Mouse (Mus musculus): ENCODE measurements around the gene Tenm4. TPM values are rescaled to one million over a fixed set of nuclear protein-coding genes. Genes with fewer than 3 reads are reported as not detected.
"Not testable (repeated sequence)": the region's sequence is repeated elsewhere in the genome, so short reads cannot be mapped to it uniquely, and the experiment has no call there.

Gene Tenm4
- polyA plus RNA-seq, 1 experiment from 2014 or later, result 0.68 TPM

- no peak overlapping the region for H3K27ac ChIP-seq (ENCODE audit: low read depth)
- H3K9ac ChIP-seq (replicated peaks), result no peak overlapping the region
- no peaks in the 10 kb centered on the region for H3K9me3 ChIP-seq (ENCODE audit: low read length)
- no peaks in the 10 kb centered on the region for H3K36me3 ChIP-seq (replicated peaks; ENCODE audit: insufficient read depth, low read length)
- no peaks in the 10 kb centered on the region for H3K27me3 ChIP-seq (ENCODE audit: insufficient read depth, low read length)
- no peak overlapping the region for H3K4me2 ChIP-seq (ENCODE audit: low read depth, low read length)
- DNase-seq (no peak), ATAC-seq (no peak)
- H3K4me1 ChIP-seq (ENCODE audit: insufficient read depth), result no peaks in the 10 kb centered on the region
- whole genome bisulfite sequencing (ENCODE audit: insufficient replicate concordance), result 61% methylated on average over 5 of the region's 5 CpGs
- no peak overlapping the region for H3K4me3 ChIP-seq (ENCODE audit: low read depth, low read length)
- no peak for TF ChIP-seq CTCF (IDR thresholded peaks at IDR 0.05; ENCODE audit: low read depth)
- no peak for TF ChIP-seq EP300 (IDR thresholded peaks at IDR 0.05; ENCODE audit: low read depth)
Measured at GRCm38 (mm10) chr7:96943715-96944377, 772.8 kb downstream of the Tenm4 start.

- 68% methylated on average over 8 of the region's 8 CpGs for WGBS (ENCODE audit: insufficient replicate concordance)
- not testable (repeated sequence) for H3K36me3 ChIP-seq (replicated peaks; ENCODE audit: insufficient read depth, low read length); H3K27ac ChIP-seq (ENCODE audit: low read depth); H3K9me3 ChIP-seq (ENCODE audit: low read length); H3K4me1 ChIP-seq (ENCODE audit: insufficient read depth); DNase-seq; H3K9ac ChIP-seq (replicated peaks); H3K4me3 ChIP-seq (ENCODE audit: low read depth, low read length); ATAC-seq; H3K27me3 ChIP-seq (ENCODE audit: insufficient read depth, low read length); H3K4me2 ChIP-seq (ENCODE audit: low read depth, low read length)
Measured at GRCm38 (mm10) chr7:96946501-96946900, 775.5 kb downstream of the Tenm4 start.

GRCm38 (mm10) chr7:96951281-96952051, 780.4 kb downstream of the Tenm4 start, which contains the start of gene Nars2:
Gene Nars2, plus strand, starts transcription at chr7:96951505.
- Histone ChIP-seq H3K27me3 (ENCODE audit: insufficient read depth, low read length) (no peaks in the 10 kb centered on the region), H3K9ac (replicated peaks) (peak within 1 kb of the TSS; percentile 86), H3K9me3 (ENCODE audit: low read length) (no peaks in the 10 kb centered on the region), H3K4me3 (ENCODE audit: low read depth, low read length) (peak within 1 kb of the TSS; percentile 85), H3K27ac (ENCODE audit: low read depth) (peak within 1 kb of the TSS; percentile 92), H3K4me1 (ENCODE audit: insufficient read depth) (peaks cover 9% of the 10 kb centered on the region), H3K36me3 (replicated peaks; ENCODE audit: insufficient read depth, low read length) (no peaks in the 10 kb centered on the region), H3K4me2 (ENCODE audit: low read depth, low read length) (peak within 1 kb of the TSS; percentile 86)
- under 1% methylated on average over 62 of the region's 62 CpGs for WGBS (ENCODE audit: insufficient replicate concordance)
- TF ChIP-seq CTCF (IDR thresholded peaks at IDR 0.05; ENCODE audit: low read depth) (peak; percentile 67), EP300 (IDR thresholded peaks at IDR 0.05; ENCODE audit: low read depth) (no peak)
- ATAC-seq (peak; percentile 99), DNase-seq (peak; percentile 96)

GRCm38 (mm10) chr7:96952094-96952493, 781.0 kb downstream of the Tenm4 start:
- no peak for TF ChIP-seq EP300 (IDR thresholded peaks at IDR 0.05; ENCODE audit: low read depth)
- no peak for TF ChIP-seq CTCF (IDR thresholded peaks at IDR 0.05; ENCODE audit: low read depth)
- Histone ChIP-seq H3K9ac (replicated peaks) (peak overlapping the region; percentile 86), H3K27me3 (ENCODE audit: insufficient read depth, low read length) (no peaks in the 10 kb centered on the region), H3K4me2 (ENCODE audit: low read depth, low read length) (peak overlapping the region; percentile 86), H3K9me3 (ENCODE audit: low read length) (no peaks in the 10 kb centered on the region), H3K27ac (ENCODE audit: low read depth) (peak overlapping the region; percentile 92), H3K4me3 (ENCODE audit: low read depth, low read length) (peak overlapping the region; percentile 85), H3K4me1 (ENCODE audit: insufficient read depth) (peaks cover 9% of the 10 kb centered on the region), H3K36me3 (replicated peaks; ENCODE audit: insufficient read depth, low read length) (peaks cover 3% of the 10 kb centered on the region; the same call in 1 of the 2 replicates)
- 17% methylated on average over 5 of the region's 5 CpGs for WGBS (ENCODE audit: insufficient replicate concordance)
- ATAC-seq (0 out of 2 replicates have a peak, but pooled peaks have one; percentile 8), DNase-seq (no peak)

- no peaks in the 10 kb centered on the region for H3K9me3 ChIP-seq (ENCODE audit: low read length)
- peak; percentile 98 for ATAC-seq
Measured at GRCm38 (mm10) chr7:96959168-96959567, 788.1 kb downstream of the Tenm4 start.

More at GRCm38 (mm10) chr7:96959168-96959567, 788.1 kb downstream of the Tenm4 start:
- 57% methylated on average over 5 of the region's 5 CpGs for WGBS (ENCODE audit: insufficient replicate concordance)
- peak overlapping the region; percentile 66 for H3K27ac ChIP-seq (ENCODE audit: low read depth)
- peaks cover 14% of the 10 kb centered on the region; the same call in 1 of the 2 replicates for H3K36me3 ChIP-seq (replicated peaks; ENCODE audit: insufficient read depth, low read length)
- no peak overlapping the region for H3K9ac ChIP-seq (replicated peaks)
- no peak overlapping the region for H3K4me3 ChIP-seq (ENCODE audit: low read depth, low read length)
- peaks cover 23% of the 10 kb centered on the region for H3K4me1 ChIP-seq (ENCODE audit: insufficient read depth)
- no peaks in the 10 kb centered on the region for H3K27me3 ChIP-seq (ENCODE audit: insufficient read depth, low read length)
- TF ChIP-seq EP300 (IDR thresholded peaks at IDR 0.05; ENCODE audit: low read depth), result peak; percentile 98
- no peak for TF ChIP-seq CTCF (IDR thresholded peaks at IDR 0.05; ENCODE audit: low read depth)
- peak; percentile 68 for DNase-seq
- peak overlapping the region; percentile 56 for H3K4me2 ChIP-seq (ENCODE audit: low read depth, low read length)

MicroRNAs encoded within 50 kb of the gene (microRNA counts, 519-probe panel; counts per million panel counts)
- microRNA mmu-miR-708, result not detected

Small RNAs within 50 kb of the gene (microRNA-seq; reads per million reads assigned to microRNA genes)
- not detected for gene Mir6394
- gene Mir708, result 55.5 reads per million, percentile 38 among the genes with 10 or more reads in this experiment

Data from liver, postnatal 0 days (tissue).